Comparison of ENCODE assay signal across 28 mouse cellular contexts in genomic region chr17:80086591-80086990, GRCm38 (mm10). TPM values are rescaled to one million over a fixed set of nuclear protein-coding genes. Genes with fewer than 3 reads are reported as not detected.
"Had no signal": no experiment of that assay in that cellular context is flagged by ENCODE, and none has a peak within 500 bp of the region (broad histone marks: within the 10 kb centered on the region; RNA-seq: fewer than 3 reads in every experiment).

No protein-coding gene starts in this region.

- H3K4me1 ChIP-seq: embryonic facial prominence, embryonic 10.5 days; embryonic facial prominence, embryonic 12.5 days; embryonic facial prominence, embryonic 13.5 days; embryonic facial prominence, embryonic 15.5 days; forebrain, embryonic 10.5 days; forebrain, embryonic 12.5 days; forebrain, embryonic 13.5 days; forebrain, embryonic 15.5 days had no signal

- H3K4me3 ChIP-seq: embryonic facial prominence, embryonic 10.5 days; embryonic facial prominence, embryonic 12.5 days; embryonic facial prominence, embryonic 13.5 days; embryonic facial prominence, embryonic 15.5 days; erythroblast, embryonic 14.5 days; forebrain, embryonic 10.5 days; forebrain, embryonic 12.5 days; forebrain, embryonic 13.5 days; forebrain, embryonic 15.5 days; gastrocnemius, adult 2 months had no signal

- DNase-seq: cerebellum, adult 18-20 months; cerebellum, adult 2 months; cerebellum, adult 8-10 months; cerebellum, adult 9-10 months; cerebellum, adult 9-11 months; cerebellum, postnatal 10 days; cerebellum, postnatal 14 days; cerebellum, postnatal 25 days; cerebellum, postnatal 36 days; embryo, embryonic 11 days; forebrain, postnatal 0 days; gastrocnemius, adult 2 months; gastrocnemius, postnatal 10 days; gastrocnemius, postnatal 14 days; gastrocnemius, postnatal 25 days; gastrocnemius, postnatal 36 days; heart, adult 18-20 months had no signal

- H3K9ac ChIP-seq: embryonic facial prominence, embryonic 12.5 days; embryonic facial prominence, embryonic 13.5 days; embryonic facial prominence, embryonic 15.5 days; forebrain, embryonic 12.5 days; forebrain, embryonic 13.5 days; forebrain, embryonic 15.5 days; forebrain, postnatal 0 days had no signal

- H3K27me3 ChIP-seq: embryonic facial prominence, embryonic 12.5 days; embryonic facial prominence, embryonic 13.5 days; embryonic facial prominence, embryonic 15.5 days; forebrain, embryonic 12.5 days; forebrain, embryonic 13.5 days; forebrain, embryonic 15.5 days had no signal

- ATAC-seq: forebrain, embryonic 13.5 days; forebrain, embryonic 14.5 days; forebrain, embryonic 15.5 days; forebrain, embryonic 16.5 days; forebrain, postnatal 0 days had no signal

- H3K27ac ChIP-seq: embryonic facial prominence, embryonic 10.5 days; embryonic facial prominence, embryonic 12.5 days; embryonic facial prominence, embryonic 13.5 days; embryonic facial prominence, embryonic 15.5 days; forebrain, embryonic 10.5 days; forebrain, embryonic 12.5 days; forebrain, embryonic 13.5 days; forebrain, embryonic 15.5 days; gastrocnemius, adult 2 months had no signal

- H3K36me3 ChIP-seq: embryonic facial prominence, embryonic 10.5 days; embryonic facial prominence, embryonic 12.5 days; embryonic facial prominence, embryonic 13.5 days; embryonic facial prominence, embryonic 15.5 days; forebrain, embryonic 10.5 days; forebrain, embryonic 12.5 days; forebrain, embryonic 15.5 days had no signal

RNA-seq across cellular contexts. Expression of gene Galm, which starts 40.7 kb away (rescaled TPM):
- polyA plus RNA-seq: erythroblast, embryonic 14.5 days had no signal
